Mouse (Mus musculus) thymus, adult 2 months (tissue): ENCODE results near the gene Lefty1. TPM values are rescaled to one million over a fixed set of nuclear protein-coding genes. Genes with fewer than 3 reads are reported as not detected.
"Not testable (repeated sequence)": the region's sequence is repeated elsewhere in the genome, so short reads cannot be mapped to it uniquely, and the experiment has no call there.

Experiments
- DNase-seq: peaks from one replicate; pipeline ENCODE4 v3.0.0; 2021
- H3K27ac ChIP-seq: fragments of 200-500 bp; 2 replicates; pipeline ENCODE4 v1.5.1; 2012; ENCODE audit warnings: low read length, control low read depth; ENCODE audit not compliant: control insufficient read depth, insufficient read depth
- H3K27me3 ChIP-seq: fragments of 200-500 bp; 2 replicates; pipeline ENCODE4 v1.6.1; 2012; ENCODE audit warnings: mild to moderate bottlenecking, low read length, moderate library complexity, mixed read lengths; ENCODE audit not compliant: control insufficient read depth, insufficient read depth
- H3K36me3 ChIP-seq: fragments of 200-500 bp; 2 replicates; pipeline ENCODE4 v1.6.1; 2012; ENCODE audit warnings: mild to moderate bottlenecking, low read length, moderate library complexity; ENCODE audit not compliant: control insufficient read depth, insufficient read depth
- H3K4me1 ChIP-seq: fragments of 200-500 bp; replicated peaks from 2 replicates; pipeline ENCODE4 v1.6.1; 2012; ENCODE audit warnings: low read length; ENCODE audit not compliant: control insufficient read depth, insufficient read depth
- H3K4me3 ChIP-seq: fragments of 200-500 bp; 2 replicates; pipeline ENCODE4 v1.5.1; 2012; ENCODE audit warnings: mild to moderate bottlenecking, low read length, control low read depth, moderate library complexity; ENCODE audit not compliant: control insufficient read depth, insufficient read depth
- CTCF ChIP-seq: fragments of 200-500 bp; IDR thresholded peaks from 2 replicates; pipeline ENCODE4 v1.5.1; 2012; ENCODE audit warnings: mild to moderate bottlenecking, control low read depth, low read length, moderate library complexity, borderline replicate concordance; ENCODE audit not compliant: control insufficient read depth, poor library complexity, insufficient read depth; ENCODE audit errors: extremely low read depth
- POLR2A ChIP-seq: fragments of 200-500 bp; IDR thresholded peaks from 2 replicates; pipeline ENCODE4 v1.6.1; 2012; ENCODE audit warnings: mild to moderate bottlenecking, low read length, control low read depth, moderate library complexity; ENCODE audit not compliant: control insufficient read depth, poor library complexity, insufficient read depth; ENCODE audit errors: extremely low read depth
- WGBS: fragments of 180-500 bp; shearing (Covaris S2); methylation state at CpG from one replicate; pipeline ENCODE4 v1.1.7; 2018; 5-methylcytosine and 5-hydroxymethylcytosine counted together
- polyA plus RNA-seq: library from polyadenylated mRNA; depleted of rRNA; stranded (reverse); fragments of >200 nt; gene quantifications from 2 replicates; pipeline ENCODE4 v1.2.3, GENCODE M21; 2012; rRNA removed

Lefty1 gene
- polyA plus RNA-seq: 6.0 and 6.4 TPM in 2 replicates

DNA sequence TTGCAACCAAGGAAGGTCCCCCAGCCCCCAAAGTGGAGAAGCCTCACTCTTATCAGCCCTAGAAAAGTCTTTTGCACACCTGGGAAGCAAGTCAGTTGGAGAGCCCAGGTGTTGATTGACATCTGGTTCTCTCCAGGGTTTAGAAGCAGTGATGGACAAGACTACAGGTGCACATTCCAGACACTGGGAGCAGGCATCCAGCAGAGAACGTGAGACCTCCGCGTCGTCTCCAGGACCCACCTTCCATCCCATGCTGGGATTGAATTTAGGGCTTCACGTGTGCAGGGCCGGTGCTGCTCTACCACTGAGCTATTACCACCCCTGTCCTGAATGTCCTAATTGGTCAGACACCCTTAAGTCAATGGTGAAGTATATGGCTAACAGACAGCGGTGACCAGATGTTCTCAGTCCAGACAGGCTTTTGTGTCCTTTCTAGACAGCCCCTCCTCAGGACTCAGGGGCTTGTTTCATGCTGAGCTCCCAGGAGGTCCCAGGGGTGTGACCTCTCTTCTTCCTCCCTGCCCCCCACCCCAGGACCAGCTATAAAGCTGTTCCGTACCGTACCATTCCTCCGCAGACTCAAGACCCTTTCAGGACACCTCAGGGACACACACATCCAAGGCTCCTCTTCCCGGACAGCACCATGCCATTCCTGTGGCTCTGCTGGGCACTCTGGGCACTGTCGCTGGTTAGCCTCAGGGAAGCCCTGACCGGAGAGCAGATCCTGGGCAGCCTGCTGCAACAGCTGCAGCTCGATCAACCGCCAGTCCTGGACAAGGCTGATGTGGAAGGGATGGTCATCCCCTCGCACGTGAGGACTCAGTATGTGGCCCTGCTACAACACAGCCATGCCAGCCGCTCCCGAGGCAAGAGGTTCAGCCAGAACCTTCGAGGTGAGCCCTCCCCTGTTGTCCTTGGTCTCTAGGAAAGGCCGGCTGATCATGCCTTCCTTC, at the start of gene Lefty1:
Gene Lefty1 (plus strand): TSS at position 556 of the 953 bp plus-strand sequence.
- no peaks in the 10 kb centered on the region for H3K36me3 ChIP-seq
- H3K27me3 ChIP-seq: no peaks in the 10 kb centered on the region
- H3K4me3 ChIP-seq: no peak within 1 kb of the TSS
- H3K27ac ChIP-seq: no peak within 1 kb of the TSS
- H3K4me1 ChIP-seq: peaks cover 8% of the 10 kb centered on the region
- 93% methylated on average over 21 of the region's 21 CpGs for WGBS
- TF ChIP-seq CTCF (no peak), POLR2A (no peak)
- DNase-seq: no peak

DNA sequence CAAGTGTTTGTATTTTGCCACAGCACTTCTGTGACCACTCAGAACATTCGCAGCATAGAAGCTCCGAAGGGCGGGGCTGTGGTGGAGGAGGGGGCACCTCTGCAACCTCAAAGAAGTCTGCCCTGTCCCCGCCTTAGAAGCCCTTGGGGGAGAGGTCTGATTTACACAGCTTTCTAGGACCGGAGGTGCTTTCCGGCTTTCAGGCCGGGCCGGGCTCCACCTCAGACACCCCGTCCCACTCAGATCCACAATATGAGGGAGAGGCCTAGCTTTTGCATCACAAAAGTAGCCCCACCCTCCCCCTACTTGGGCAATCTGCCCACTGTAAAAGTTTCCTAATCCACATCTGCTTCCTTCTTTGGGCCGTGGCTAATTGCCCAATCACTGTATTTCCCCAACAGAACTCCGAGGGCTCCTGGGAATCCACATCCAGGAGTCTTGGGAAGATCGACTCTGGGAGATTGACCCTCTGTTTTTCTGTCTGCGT, 46.2 kb upstream of the Lefty1 start:
- peaks cover 46% of the 10 kb centered on the region for H3K4me1 ChIP-seq
- no peak overlapping the region for H3K27ac ChIP-seq

DNA sequence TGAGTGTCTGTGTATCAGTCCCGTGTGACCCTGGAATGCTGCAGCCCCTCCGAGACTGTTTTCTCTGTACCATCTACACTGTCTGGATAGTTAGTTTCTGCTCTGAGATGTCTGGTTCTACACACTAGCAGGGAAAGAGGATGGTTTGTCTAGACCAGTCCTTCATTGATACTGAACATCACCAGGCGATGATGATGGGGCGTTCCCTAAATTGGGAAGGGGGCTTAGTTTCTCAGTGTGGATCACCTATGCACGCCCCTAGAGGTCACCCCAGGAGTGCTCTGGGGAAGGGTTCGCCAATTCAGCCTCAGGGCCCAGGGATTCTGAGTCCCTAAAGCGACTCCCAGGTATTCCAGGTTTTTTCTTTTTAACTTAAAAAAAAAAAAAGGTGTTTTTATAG, 45.6 kb upstream of the Lefty1 start:
- H3K27ac ChIP-seq: no peak overlapping the region
- H3K4me1 ChIP-seq: peaks cover 40% of the 10 kb centered on the region
- TF ChIP-seq CTCF (no peak), POLR2A (no peak)
- no peaks in the 10 kb centered on the region for H3K36me3 ChIP-seq
- no peak for DNase-seq
- H3K27me3 ChIP-seq: no peaks in the 10 kb centered on the region
- 85% methylated on average over 7 of the region's 7 CpGs for WGBS
- H3K4me3 ChIP-seq: no peak overlapping the region

More for the DNA sequence above, 46.2 kb upstream of the Lefty1 start:
- H3K36me3 ChIP-seq: no peaks in the 10 kb centered on the region
- WGBS: 14% methylated on average over 13 of the region's 13 CpGs
- DNase-seq: no peak
- no peaks in the 10 kb centered on the region for H3K27me3 ChIP-seq
- TF ChIP-seq POLR2A: no peak
- TF ChIP-seq CTCF: no peak
- H3K4me3 ChIP-seq: no peak overlapping the region

DNA sequence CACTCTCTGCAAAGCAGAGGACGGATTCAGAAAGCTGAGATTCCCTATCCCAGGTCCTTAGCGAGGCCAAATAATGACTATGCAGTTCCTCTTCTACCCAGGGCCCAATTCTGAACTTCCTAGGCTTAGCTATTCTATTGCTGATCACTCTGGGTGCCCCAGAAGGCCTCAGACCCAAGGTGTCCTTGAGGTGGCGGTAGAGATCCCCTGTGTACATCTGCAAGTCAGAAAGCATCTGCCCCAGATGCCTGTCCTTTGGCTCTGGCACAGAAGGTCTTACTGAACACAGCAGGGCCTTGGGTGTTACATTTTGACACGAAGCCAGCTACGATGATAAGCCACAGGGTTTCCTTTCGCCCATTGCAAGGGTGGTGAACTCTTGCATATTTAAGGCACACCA, 45.0 kb upstream of the Lefty1 start:
- WGBS: 38% methylated on average over 6 of the region's 6 CpGs
- peak; percentile 78 for DNase-seq

DNA sequence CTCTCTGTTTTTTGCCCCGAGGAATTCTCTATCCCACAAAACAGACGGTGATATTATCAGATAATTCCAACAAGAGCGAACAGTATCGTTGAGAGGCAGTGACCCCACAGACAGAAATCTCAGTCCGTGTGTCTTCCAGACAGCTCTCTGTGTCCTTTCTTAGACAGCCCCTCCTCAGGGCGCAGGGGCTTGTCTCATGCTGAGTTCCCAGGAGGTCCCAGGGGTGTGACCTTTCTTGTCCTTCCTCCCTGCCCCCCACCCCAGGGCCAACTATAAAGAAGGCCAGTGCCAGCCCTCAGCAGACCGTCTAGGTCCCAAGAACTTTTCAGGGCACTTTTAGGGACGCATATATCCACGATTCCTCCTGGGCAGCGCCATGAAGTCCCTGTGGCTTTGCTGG, 42.0 kb upstream of the Lefty1 start, which contains the start of gene Lefty2:
Gene Lefty2 (plus strand): TSS at position 301 of the 400 bp plus-strand sequence.
- no peak within 1 kb of the TSS for H3K27ac ChIP-seq
- H3K36me3 ChIP-seq: no peaks in the 10 kb centered on the region
- H3K4me1 ChIP-seq: peaks cover 16% of the 10 kb centered on the region
- no peak for DNase-seq
- TF ChIP-seq CTCF (no peak), POLR2A (no peak)
- WGBS: 91% methylated on average over 10 of the region's 10 CpGs
- H3K27me3 ChIP-seq: no peaks in the 10 kb centered on the region
- no peak within 1 kb of the TSS for H3K4me3 ChIP-seq

More for the DNA sequence above, 45.0 kb upstream of the Lefty1 start:
- Histone ChIP-seq H3K4me1 (peaks cover 36% of the 10 kb centered on the region), H3K36me3 (no peaks in the 10 kb centered on the region), H3K27me3 (no peaks in the 10 kb centered on the region), H3K27ac (no peak overlapping the region), H3K4me3 (no peak overlapping the region)
- TF ChIP-seq CTCF (0 out of 2 replicates have a peak, but pooled peaks have one; percentile 35), POLR2A (no peak)

DNA sequence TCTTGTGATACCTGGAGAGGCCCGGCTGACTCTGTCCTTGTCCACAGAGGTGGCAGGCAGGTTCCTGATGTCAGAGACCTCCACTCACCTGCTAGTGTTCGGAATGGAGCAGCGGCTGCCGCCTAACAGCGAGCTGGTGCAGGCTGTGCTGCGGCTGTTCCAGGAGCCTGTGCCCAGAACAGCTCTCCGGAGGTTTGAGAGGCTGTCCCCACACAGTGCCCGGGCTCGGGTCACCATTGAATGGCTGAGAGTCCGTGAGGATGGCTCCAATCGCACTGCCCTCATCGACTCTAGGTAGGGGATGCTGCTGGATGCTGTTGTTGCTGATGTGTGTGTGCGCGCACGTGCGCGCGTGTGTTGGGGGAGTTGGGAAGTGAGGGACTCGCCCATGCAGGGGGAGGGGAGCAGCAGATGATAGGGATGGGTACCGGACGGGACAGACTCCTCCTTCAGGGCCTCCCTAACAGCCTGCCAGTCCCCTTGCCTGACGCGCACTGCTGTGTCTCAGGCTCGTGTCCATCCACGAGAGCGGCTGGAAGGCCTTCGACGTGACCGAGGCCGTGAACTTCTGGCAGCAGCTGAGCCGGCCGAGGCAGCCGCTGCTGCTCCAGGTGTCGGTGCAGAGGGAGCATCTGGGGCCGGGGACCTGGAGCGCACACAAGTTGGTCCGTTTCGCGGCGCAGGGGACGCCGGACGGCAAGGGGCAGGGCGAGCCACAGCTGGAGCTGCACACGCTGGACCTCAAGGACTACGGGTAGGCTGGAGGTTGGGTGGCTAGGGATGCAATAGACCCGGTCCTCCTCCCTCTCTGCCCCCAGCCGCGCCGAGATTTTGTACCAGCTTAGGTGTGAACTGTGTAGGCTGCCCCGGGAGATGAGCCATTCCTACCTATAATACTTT, 40.5 kb upstream of the Lefty1 start:
- H3K27ac ChIP-seq, H3K4me3 ChIP-seq, H3K27me3 ChIP-seq, DNase-seq, H3K4me1 ChIP-seq, H3K36me3 ChIP-seq: not testable (repeated sequence)
- WGBS: 40% methylated on average over 51 of the region's 51 CpGs
